Mouse (Mus musculus) heart, embryonic 14.5 days (tissue): ENCODE measurements around the gene Krtap16-3. TPM values are rescaled to one million over a fixed set of nuclear protein-coding genes. Genes with fewer than 3 reads are reported as not detected.

Experiments
- ATAC-seq: fragments of 200-750 bp; cut with Nextera tagmentation; 2 replicates; pipeline ENCODE4 v1.8.0; 2017; ENCODE audit warnings: low read depth, moderate TSS enrichment; ENCODE audit not compliant: insufficient number of reproducible peaks, insufficient read depth, low FRiP score
- H3K27ac ChIP-seq, 2 experiments: fragments of 200-500 bp in 1 of 2; fragments of 300-500 bp in 1 of 2; sonication (generic) in 1 of 2; replicated peaks in 1 of 2; 2 replicates each; pipeline ENCODE4 v1.5.1; 2012 to 2014; ENCODE audit warnings: low read depth in 2 of 2, low read length in 2 of 2, control low read depth in 1 of 2, mild to moderate bottlenecking in 1 of 2, mixed read lengths in 1 of 2; ENCODE audit not compliant: control insufficient read depth in 1 of 2, insufficient read depth in 1 of 2
- H3K27me3 ChIP-seq: fragments of 300-500 bp; sonication (generic); 2 replicates; pipeline ENCODE4 v1.6.1; 2014; ENCODE audit warnings: mild to moderate bottlenecking, low read length, control low read depth; ENCODE audit not compliant: control insufficient read depth, insufficient read depth
- H3K36me3 ChIP-seq: fragments of 300-500 bp; sonication (generic); 2 replicates; pipeline ENCODE4 v1.6.1; 2014; ENCODE audit warnings: mild to moderate bottlenecking, control low read depth, low read length, mixed read lengths; ENCODE audit not compliant: control insufficient read depth, insufficient read depth
- H3K4me1 ChIP-seq, 2 experiments: fragments of 200-500 bp in 1 of 2; fragments of 300-500 bp in 1 of 2; sonication (generic) in 1 of 2; 2 replicates each; pipeline ENCODE4 v1.6.1; 2012 to 2014; ENCODE audit warnings: low read length in 2 of 2, control low read depth in 1 of 2, mixed read lengths in 1 of 2; ENCODE audit not compliant: control insufficient read depth in 2 of 2, insufficient read depth in 2 of 2
- H3K4me2 ChIP-seq: fragments of 300-500 bp; sonication (generic); 2 replicates; pipeline ENCODE4 v1.6.1; 2014; ENCODE audit warnings: mild to moderate bottlenecking, low read length
- H3K4me3 ChIP-seq, 2 experiments: fragments of 200-500 bp in 1 of 2; fragments of 300-500 bp in 1 of 2; sonication (generic) in 1 of 2; 2 replicates each; pipeline ENCODE4 v1.5.1; 2012 to 2014; ENCODE audit warnings: low read length in 2 of 2, mild to moderate bottlenecking in 2 of 2, control low read depth in 1 of 2, low read depth in 1 of 2, moderate library complexity in 1 of 2; ENCODE audit not compliant: control insufficient read depth in 1 of 2, insufficient read depth in 1 of 2
- H3K9ac ChIP-seq: fragments of 300-500 bp; sonication (generic); 2 replicates; pipeline ENCODE4 v1.6.1; 2014; ENCODE audit warnings: mild to moderate bottlenecking, low read length
- H3K9me3 ChIP-seq: fragments of 300-500 bp; sonication (generic); 2 replicates; pipeline ENCODE4 v1.6.1; 2016; ENCODE audit warnings: low read length, control low read depth; ENCODE audit not compliant: control insufficient read depth
- WGBS: fragments of 180-500 bp; shearing (Covaris S2); extraction: QIAGEN DNeasy Blood & Tissue Kit; methylation state at CpG from one replicate; pipeline ENCODE4 v1.1.7; 2014; 5-methylcytosine and 5-hydroxymethylcytosine counted together
- polyA plus RNA-seq: library from polyadenylated mRNA; unstranded; fragments of >200 nt; fragmentation: Nextera tagmentation; extraction: Ambion mirVana; gene quantifications from 2 replicates; pipeline ENCODE4 v1.2.1, GENCODE M21; 2014

The Krtap16-3 gene
- polyA plus RNA-seq, result not detected in 2 replicates

DNA sequence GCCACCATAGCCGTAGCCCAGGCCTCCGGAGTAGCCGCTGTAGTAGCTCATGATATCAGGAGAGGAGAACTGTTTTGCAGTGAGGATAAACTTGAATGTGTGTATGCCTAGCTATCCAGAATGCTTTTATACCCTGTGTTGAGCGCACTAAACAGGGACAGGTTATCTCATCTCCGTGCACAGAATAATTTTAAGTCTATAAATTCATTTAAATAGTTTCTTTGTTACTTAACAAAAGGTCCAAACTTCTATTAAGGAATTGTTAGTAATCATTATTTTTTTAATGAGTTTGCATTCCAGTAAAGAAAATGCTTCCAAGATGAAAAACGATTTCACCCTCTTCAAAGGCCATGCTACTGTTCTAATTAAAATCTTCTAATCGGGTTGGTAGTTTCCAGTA is at the start of gene Krtap16-3:
Gene Krtap16-3 (minus strand): TSS at position 101 of the 400 bp plus-strand sequence.
- Histone ChIP-seq H3K36me3 (no peaks in the 10 kb centered on the region), H3K4me3 (no peak within 1 kb of the TSS), H3K9ac (no peak within 1 kb of the TSS), H3K27ac (no peak within 1 kb of the TSS), H3K9me3 (no peaks in the 10 kb centered on the region; the same call in 1 of the 2 replicates), H3K4me1 (no peaks in the 10 kb centered on the region), H3K27me3 (no peaks in the 10 kb centered on the region), H3K4me2 (no peak within 1 kb of the TSS)
- 84% methylated on average over 7 of the region's 7 CpGs for WGBS
- no peak for ATAC-seq

DNA sequence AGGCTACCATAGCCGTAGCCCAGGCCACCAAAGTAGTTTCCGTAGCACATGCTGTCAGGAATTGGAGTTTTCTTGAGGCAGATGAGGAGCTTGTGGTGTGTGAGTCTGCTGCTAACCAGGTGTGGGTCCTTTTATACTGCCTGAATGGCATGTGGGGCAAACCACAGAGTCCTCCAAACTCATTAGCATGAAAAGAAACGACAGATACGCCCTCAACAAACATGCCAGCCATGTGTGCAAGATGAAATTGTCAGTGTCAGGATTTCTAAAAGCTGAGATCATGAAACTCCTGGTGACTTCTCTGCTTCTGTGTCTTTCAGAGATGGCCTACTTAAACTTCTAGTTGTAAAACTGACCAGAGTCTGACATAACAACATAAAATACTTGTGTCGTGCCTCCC is 48.0 kb upstream of the Krtap16-3 start, which contains the start of gene Krtap22-2:
Gene Krtap22-2 (minus strand): TSS at position 101 of the 400 bp plus-strand sequence.
- Histone ChIP-seq H3K36me3 (no peaks in the 10 kb centered on the region), H3K9ac (no peak within 1 kb of the TSS), H3K27me3 (no peaks in the 10 kb centered on the region), H3K27ac (no peak within 1 kb of the TSS), H3K4me2 (no peak within 1 kb of the TSS), H3K9me3 (no peaks in the 10 kb centered on the region), H3K4me3 (no peak within 1 kb of the TSS), H3K4me1 (no peaks in the 10 kb centered on the region)
- WGBS, result 68% methylated on average over 5 of the region's 5 CpGs
- no peak for ATAC-seq

DNA sequence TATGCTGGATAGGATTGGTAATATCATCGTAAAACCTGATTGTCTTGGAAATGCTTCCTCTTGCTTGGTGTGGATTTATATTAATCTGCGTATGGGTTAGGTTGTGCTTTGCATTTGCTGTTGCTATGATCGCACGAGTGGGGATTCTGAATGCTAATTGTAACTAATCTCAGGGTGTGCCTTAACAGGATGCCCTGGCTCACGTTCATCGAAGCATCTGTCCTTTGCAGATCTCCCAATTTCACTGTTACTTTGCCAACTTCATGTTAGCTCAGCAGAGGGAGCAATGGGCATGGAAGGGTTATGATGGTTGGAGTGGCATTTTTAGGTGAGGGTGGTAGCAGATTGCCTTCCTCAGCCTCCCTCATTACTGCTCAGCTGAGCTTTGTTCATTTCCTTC is 21.6 kb downstream of the Krtap16-3 start:
- Histone ChIP-seq H3K4me1 (no peaks in the 10 kb centered on the region), H3K27me3 (no peaks in the 10 kb centered on the region), H3K27ac (no peak overlapping the region), H3K9ac (no peak overlapping the region), H3K4me3 (no peak overlapping the region), H3K9me3 (no peaks in the 10 kb centered on the region), H3K4me2 (no peak overlapping the region), H3K36me3 (no peaks in the 10 kb centered on the region)
- 83% methylated on average over 6 of the region's 6 CpGs for WGBS
- ATAC-seq, result no peak

DNA sequence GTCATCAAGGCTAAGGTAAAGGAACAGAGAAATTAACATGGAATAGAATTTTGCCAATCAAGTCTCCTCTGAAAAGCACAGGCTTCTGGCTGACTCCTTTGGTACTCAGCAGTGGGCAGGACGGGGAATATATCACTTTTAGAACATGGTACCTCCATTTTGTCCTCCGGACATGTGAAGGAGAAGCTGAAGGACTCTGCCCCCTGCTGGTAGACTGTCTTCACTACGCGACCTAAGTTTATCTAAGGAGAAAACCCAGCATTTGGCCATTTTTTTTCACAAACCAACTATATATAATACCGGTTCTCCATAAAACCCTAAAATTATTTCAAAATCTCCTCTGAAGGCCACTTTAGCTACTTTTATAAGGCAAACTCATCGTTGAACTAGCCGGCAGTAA is 24.4 kb downstream of the Krtap16-3 start:
- H3K9me3 ChIP-seq, result no peaks in the 10 kb centered on the region
- no peaks in the 10 kb centered on the region for H3K36me3 ChIP-seq
- no peaks in the 10 kb centered on the region for H3K27me3 ChIP-seq
- H3K4me2 ChIP-seq, result no peak overlapping the region
- no peak overlapping the region for H3K4me3 ChIP-seq
- H3K27ac ChIP-seq, result no peak overlapping the region
- H3K9ac ChIP-seq, result no peak overlapping the region
- H3K4me1 ChIP-seq, result no peaks in the 10 kb centered on the region
- no peak for ATAC-seq
- 64% methylated on average over 7 of the region's 7 CpGs for WGBS

DNA sequence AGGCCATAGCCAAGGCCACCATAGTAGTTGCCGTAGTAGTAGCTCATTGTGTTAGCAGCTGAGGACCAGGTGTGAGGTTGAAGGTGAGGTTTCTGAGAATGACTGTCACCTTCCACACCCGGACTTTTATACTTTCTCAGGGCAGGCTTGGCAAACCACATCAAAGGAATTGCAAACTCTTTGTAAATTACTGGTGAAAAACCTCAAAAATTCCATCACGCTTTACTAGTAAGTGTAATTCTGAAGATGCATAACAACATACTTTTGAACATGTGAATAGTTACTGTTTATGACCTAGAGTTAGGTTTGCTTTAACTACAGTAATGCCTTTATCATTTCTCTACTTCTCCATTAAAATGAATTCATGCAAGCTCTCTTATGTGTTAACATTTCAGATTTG is 30.5 kb downstream of the Krtap16-3 start, which contains the start of gene Krtap19-9b:
Gene Krtap19-9b (minus strand): TSS at position 101 of the 400 bp plus-strand sequence.
- ATAC-seq, result no peak
- H3K9me3 ChIP-seq, result no peaks in the 10 kb centered on the region
- no peaks in the 10 kb centered on the region for H3K4me1 ChIP-seq
- no peaks in the 10 kb centered on the region for H3K27me3 ChIP-seq
- 78% methylated on average over 3 of the region's 3 CpGs for WGBS
- no peak within 1 kb of the TSS for H3K9ac ChIP-seq
- H3K27ac ChIP-seq, result no peak within 1 kb of the TSS
- H3K4me3 ChIP-seq, result no peak within 1 kb of the TSS
- H3K36me3 ChIP-seq, result no peaks in the 10 kb centered on the region
- no peak within 1 kb of the TSS for H3K4me2 ChIP-seq

Other genes with a start within 250 kb of the Krtap16-3 start
- not detected in 2 replicates for gene Krtap13-1, start 234.0 kb downstream of the Krtap16-3 start, polyA plus RNA-seq
- not detected in 2 replicates for gene Krtap13, start 211.2 kb downstream of the Krtap16-3 start, polyA plus RNA-seq
- not detected in 2 replicates for gene 2310034C09Rik, start 204.0 kb downstream of the Krtap16-3 start, polyA plus RNA-seq
- gene 2310057N15Rik, start 188.7 kb downstream of the Krtap16-3 start, polyA plus RNA-seq, result not detected in 2 replicates
- gene Gm5965, start 185.0 kb downstream of the Krtap16-3 start, polyA plus RNA-seq, result not detected in 2 replicates
- not detected in 2 replicates for gene Gm20741, start 150.7 kb downstream of the Krtap16-3 start, polyA plus RNA-seq
- not detected in 2 replicates for gene Krtap15, start 142.7 kb downstream of the Krtap16-3 start, polyA plus RNA-seq
- gene Krtap14, start 136.7 kb downstream of the Krtap16-3 start, polyA plus RNA-seq, result not detected in 2 replicates
- not detected in 2 replicates for gene Krtap19-1, start 93.5 kb downstream of the Krtap16-3 start, polyA plus RNA-seq
- not detected in 2 replicates for gene Krtap19-2, start 88.6 kb downstream of the Krtap16-3 start, polyA plus RNA-seq
- not detected in 2 replicates for gene Krtap19-3, start 84.8 kb downstream of the Krtap16-3 start, polyA plus RNA-seq
- not detected in 2 replicates for gene Krtap19-4, start 77.8 kb downstream of the Krtap16-3 start, polyA plus RNA-seq
- gene Krtap19-5, start 66.4 kb downstream of the Krtap16-3 start, polyA plus RNA-seq, result not detected in 2 replicates
- not detected in 2 replicates for gene Krtap19-9b, start 30.6 kb downstream of the Krtap16-3 start, polyA plus RNA-seq
- not detected in 2 replicates for gene Krtap22-2, start 47.9 kb upstream of the Krtap16-3 start, polyA plus RNA-seq
- gene Gm10229, start 52.4 kb upstream of the Krtap16-3 start, polyA plus RNA-seq, result not detected in 2 replicates
- not detected in 2 replicates for gene Krtap6-1, start 68.8 kb upstream of the Krtap16-3 start, polyA plus RNA-seq
- gene Gm10228, start 78.6 kb upstream of the Krtap16-3 start, polyA plus RNA-seq, result not detected in 2 replicates
- gene Krtap6-5, start 85.0 kb upstream of the Krtap16-3 start, polyA plus RNA-seq, result not detected in 2 replicates
- gene 1110025L11Rik, start 101.1 kb upstream of the Krtap16-3 start, polyA plus RNA-seq, result not detected in 2 replicates
- gene Krtap6-3, start 121.1 kb upstream of the Krtap16-3 start, polyA plus RNA-seq, result not detected in 2 replicates
- not detected in 2 replicates for gene Gm6358, start 178.0 kb upstream of the Krtap16-3 start, polyA plus RNA-seq
- gene Gm10061, start 188.2 kb upstream of the Krtap16-3 start, polyA plus RNA-seq, result not detected in 2 replicates
- gene Gm9789, start 195.1 kb upstream of the Krtap16-3 start, polyA plus RNA-seq, result not detected in 2 replicates
- not detected in 2 replicates for gene Gm7735, start 206.6 kb upstream of the Krtap16-3 start, polyA plus RNA-seq
- gene 1110057P08Rik, start 211.9 kb upstream of the Krtap16-3 start, polyA plus RNA-seq, result not detected in 2 replicates
- gene Krtap20-2, start 243.0 kb upstream of the Krtap16-3 start, polyA plus RNA-seq, result not detected in 2 replicates